Mouse (Mus musculus) heart, adult 8-10 months (tissue): ENCODE data around the gene Ctnnal1. TPM values are rescaled to one million over a fixed set of nuclear protein-coding genes. Genes with fewer than 3 reads are reported as not detected.
"Not testable (repeated sequence)": the region's sequence is repeated elsewhere in the genome, so short reads cannot be mapped to it uniquely, and the experiment has no call there.

Source experiments
- DNase-seq: peaks from one replicate; pipeline ENCODE4 v3.0.0; 2022; ENCODE audit warnings: low spot score
- total RNA-seq, 4 experiments: library from RNA; stranded (reverse); gene quantifications; 2 replicates each; pipeline ENCODE4 v1.2.4; 2022

Ctnnal1 gene
- 10 to 100 TPM; 18.1 to 47.5 (median 30.1) TPM for total RNA-seq

DNA sequence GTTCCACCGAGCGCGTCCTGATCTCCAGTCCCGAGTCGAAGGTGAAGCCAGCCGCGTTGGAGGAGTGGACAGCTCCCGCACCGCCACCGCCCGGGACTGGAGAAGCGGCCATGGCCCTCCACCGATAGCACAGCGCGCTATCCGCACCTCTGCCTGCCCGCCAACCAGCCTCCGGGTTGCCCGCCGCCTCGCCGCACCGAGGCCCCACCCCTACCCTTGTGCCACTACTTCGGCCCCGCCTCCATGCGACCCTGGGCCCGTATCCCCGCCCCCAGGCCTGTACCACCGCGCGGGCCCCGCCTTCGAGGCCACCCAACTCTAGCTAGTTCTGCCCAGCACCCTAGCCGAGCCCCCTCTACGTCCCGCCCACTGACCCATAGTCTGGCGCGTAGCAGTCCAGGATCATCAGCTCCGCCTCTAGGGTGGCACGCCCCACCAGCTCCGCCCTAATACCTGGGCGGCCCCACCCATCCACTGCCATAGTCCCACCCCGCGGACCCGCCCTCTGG, at the start of gene Ctnnal1:
Gene Ctnnal1 (minus strand): TSS at position 186 of the 509 bp plus-strand sequence.
- peak; percentile 76 for DNase-seq

DNA sequence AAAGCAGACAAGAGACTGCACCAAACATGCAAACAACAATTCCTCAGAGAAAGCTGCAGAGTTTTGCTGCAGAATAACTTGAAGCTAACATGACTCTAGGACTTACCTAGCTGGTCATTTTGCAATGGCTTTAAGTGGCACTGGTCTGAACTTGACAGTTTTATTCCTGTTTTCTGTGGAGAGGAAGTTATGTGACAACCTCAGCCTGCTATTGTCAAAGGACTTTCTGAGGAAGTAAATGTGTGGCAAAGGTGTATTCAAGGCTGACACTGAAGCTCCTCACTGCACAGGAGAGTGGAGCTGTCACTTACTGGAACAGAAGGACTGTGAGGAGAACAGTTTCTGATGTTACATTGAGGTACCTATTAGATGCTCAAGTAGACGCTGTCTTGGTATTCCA, 49.8 kb upstream of the Ctnnal1 start:
- no peak for DNase-seq

DNA sequence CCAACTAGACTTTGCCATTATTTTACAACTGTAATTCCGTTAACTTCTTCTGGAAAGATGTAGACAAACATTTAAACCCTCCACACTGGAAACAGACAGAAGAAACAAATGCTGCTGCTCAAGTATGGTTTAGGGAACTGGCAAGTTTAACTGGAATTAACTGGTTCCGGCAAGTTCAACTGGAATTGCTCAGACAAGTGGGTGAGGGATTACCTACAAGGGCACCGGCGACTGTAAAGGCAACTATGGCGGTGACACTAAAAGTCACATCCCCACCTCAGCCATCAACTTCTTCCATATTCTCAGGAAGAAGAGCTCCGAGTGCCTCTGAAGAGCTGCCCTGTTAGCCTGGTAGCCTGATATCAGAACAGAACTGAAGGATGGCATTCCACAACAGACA, 49.4 kb upstream of the Ctnnal1 start:
- DNase-seq: no peak

DNA sequence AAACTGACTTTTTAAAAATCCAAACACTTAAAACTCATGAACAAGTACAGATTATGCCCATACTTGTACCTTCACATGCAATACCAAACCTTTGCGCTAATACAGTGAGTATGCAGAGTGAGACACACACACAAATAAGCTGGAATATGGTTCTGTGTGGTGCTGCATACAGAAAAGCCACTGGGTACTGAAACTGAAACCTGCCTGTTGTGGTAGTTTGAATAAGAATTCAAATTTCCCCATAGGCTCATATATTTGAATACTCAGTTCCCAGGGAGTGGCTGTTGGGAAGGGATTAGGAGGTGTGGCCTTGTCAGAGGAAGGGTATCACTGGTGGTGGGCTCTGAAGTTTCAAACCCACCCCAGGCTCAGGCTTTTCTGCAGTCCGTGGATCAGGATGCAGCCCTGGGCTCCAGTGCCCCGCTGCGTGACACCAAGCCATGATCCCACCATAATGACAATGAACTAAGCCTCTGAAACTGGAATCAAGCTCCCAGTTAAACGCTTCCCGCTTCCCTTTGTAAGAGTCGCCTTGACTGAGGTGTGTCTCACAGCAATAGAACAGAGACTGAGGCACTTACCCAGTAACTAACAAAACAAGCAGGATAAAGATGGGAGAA, 47.5 kb upstream of the Ctnnal1 start:
- DNase-seq: no peak

DNA sequence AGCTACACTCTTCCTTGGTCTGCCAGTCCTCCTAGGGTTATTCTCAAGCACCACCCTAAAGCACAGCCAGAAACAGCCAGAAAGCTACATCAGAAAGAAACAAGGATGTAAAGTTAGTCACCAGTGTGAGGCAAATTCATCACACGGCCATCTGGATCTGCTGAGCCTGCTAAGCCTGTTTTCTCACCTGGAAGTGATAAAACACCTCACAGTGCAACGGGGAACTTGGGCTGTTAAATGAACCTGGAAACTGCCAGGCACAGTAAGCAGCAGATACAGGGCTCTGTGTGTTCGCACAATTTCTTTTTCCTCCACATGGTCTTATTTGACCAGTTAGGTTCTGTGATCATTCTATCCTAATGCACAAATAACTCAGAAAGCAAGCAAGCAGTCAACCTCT, 44.6 kb upstream of the Ctnnal1 start:
- no peak for DNase-seq

DNA sequence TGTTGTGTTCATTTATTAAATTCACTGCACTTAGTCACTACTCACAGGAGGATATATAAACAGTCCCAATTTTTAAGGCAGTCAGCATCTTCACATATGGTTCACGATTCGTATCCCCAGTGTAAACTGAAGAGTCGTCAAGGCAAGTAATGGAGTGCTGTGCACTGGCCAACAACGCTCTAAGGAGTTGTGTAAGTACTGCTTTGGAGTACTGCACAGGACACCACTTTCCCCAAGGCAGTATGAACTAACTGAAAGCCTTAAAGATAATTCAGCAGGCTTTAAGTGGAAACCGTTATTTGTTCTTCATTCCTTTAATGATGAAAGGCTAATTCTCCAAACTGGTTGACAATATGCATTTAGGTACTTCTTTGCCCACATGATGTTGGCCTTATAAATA, 42.7 kb upstream of the Ctnnal1 start:
- DNase-seq: no peak

DNA sequence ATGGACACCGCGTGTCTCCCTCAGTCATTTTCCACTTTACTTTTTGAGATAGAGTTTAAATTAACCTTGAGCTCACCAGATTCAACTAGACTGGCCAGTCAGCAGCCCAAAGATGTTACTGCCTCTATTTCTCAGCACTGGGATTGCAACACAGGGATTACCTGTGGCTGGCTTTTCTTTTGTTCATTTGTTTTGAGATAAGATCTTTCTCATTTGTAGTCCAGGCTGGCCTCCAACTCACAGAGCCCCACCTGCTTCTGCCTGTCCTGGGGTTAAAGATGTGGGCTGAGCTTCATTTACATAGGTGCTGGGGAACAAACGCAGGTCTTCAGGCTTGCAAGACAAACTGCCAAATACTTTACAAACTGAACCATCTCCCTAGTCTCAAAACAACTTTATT, 41.9 kb upstream of the Ctnnal1 start:
- no peak for DNase-seq

DNA sequence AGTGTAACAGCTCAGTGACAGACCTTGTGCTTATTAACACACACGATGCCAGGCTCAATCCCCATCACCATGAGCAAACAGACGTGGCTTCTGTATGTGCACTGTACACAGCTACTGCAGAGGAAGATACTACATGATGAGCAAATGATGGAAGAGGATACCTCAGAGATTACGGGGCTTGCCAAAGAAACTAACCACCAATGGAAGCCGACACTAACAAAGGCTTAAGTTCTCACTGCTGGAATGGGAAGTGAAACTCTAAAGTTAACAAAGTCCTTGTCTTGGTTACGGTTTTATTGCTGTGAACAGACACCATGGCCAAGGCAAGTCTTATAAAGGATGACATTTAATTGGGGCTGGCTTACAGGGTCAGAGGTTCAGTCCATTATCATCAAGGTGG, 40.5 kb upstream of the Ctnnal1 start:
- DNase-seq: no peak

DNA sequence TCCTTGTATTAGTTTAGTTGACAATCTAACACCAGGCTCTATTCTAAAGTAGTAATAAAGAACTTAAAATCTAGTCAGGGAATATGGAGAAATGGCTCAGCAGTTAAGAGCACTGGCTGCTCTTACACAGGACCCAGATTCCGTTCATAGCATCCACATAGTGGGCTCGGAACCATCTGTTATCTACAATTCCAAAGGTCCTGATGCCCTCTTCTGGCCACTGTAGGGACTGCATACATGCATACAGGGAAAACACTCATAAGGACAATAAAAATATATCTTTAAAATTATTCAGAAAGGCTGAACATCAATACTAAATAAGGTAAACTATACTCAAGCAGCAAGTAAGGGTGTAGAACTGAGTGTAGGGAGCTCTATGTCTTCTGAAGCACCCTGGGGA, 36.7 kb upstream of the Ctnnal1 start:
- no peak for DNase-seq

DNA sequence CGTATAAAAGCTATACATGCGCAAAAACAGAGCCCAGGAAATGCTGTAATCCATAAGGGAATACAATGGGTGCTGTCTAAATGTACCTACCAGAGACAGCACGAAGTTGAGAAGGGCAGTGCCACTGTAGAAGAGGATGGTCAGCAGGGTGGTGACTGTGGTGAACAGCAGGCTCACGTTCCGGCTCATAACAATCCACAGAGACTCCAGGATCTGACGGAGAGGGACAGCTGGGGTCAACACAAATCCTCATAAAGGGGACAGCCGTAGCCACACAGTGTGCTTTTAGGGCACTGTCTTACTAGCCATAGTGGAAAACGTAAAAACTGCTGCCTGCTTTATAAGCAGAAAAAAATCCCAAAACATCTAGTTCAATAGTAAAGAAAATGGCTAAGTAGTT, 34.2 kb upstream of the Ctnnal1 start:
- DNase-seq: no peak

DNA sequence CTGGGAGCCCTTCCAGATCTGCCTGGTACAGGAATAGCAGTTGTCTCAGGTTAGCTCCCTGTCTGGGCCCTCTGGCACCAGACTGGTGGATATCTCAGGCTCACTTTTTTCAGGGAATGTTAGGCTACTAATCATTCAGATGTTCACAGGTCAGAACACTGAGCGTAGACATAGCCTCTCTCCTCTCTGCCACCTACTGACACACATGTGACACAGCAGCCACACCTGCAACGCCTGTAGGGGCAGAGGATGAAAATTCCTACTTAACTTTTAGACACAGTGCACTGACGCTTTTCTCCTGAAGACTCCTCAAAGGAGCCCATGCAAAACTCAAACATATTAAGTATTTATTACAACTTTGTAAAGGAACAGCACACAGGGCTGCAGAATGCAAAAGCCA, 32.5 kb upstream of the Ctnnal1 start:
- no peak for DNase-seq

DNA sequence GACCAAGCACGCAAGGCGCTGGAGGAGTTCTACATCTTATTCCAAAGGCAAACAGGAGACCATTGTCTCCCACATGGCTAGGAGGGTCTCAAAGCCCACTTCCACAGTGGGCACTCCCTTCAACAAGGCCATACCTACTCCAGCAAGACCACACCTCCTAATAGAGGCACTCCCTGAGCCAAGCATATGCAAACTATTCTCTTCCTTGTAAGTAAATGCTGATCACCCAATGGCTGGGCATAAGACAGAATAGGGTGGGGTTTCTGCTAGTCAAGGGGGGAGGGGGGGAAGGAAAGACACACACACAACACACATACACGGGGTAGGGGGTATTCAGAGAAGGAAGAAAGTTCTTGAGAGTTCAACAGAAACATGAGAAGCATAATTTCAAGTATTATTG, 29.2 kb upstream of the Ctnnal1 start:
- DNase-seq: no peak

DNA sequence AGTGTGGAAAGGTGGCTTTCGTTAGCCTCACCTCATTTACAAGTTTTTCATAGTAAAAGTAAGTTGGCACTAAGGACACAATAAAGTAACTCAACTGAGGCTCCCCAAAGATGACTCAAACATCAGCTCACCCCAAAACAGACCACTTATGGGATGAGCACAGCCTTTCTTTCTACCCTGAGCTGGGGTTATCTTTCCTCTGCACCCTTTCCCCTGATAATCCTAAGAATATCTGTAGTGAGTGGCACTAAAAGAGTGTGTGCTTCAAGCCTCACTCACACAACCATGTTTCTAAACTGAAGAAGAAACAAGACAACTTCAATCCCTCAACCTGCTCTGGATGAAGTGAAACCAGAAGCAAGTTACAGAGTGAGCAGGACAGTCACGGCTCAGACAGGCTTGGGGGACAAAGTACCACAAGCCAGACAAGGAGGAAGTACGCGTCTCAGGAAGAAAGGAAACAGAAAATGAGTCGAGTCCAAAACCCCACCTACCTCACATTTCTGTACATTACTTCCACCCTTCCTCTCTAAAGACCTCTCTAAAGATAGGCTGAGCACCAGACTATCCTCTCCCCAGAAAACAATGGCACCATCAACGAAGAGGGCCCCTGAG, 27.6 kb upstream of the Ctnnal1 start:
- DNase-seq: no peak

DNA sequence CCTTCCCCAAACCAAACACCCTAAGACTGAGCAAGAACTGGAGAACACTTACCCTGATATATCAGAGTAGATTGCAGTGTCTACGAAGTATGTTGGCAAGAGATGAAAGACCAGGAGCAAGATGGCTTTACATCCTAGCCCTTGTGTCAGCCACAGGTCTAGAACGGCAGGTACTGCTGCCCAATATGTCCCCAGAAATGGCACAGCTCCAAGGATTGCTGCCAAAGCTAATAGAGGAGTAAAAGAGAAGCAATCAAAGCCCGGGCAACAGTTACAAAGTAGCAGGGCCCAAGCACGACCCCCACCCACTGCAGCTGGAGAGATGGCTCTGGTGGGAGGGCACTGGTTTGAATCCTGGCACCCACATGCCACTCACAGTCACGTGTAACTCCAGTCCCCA, 23.5 kb upstream of the Ctnnal1 start:
- DNase-seq: no peak

DNA sequence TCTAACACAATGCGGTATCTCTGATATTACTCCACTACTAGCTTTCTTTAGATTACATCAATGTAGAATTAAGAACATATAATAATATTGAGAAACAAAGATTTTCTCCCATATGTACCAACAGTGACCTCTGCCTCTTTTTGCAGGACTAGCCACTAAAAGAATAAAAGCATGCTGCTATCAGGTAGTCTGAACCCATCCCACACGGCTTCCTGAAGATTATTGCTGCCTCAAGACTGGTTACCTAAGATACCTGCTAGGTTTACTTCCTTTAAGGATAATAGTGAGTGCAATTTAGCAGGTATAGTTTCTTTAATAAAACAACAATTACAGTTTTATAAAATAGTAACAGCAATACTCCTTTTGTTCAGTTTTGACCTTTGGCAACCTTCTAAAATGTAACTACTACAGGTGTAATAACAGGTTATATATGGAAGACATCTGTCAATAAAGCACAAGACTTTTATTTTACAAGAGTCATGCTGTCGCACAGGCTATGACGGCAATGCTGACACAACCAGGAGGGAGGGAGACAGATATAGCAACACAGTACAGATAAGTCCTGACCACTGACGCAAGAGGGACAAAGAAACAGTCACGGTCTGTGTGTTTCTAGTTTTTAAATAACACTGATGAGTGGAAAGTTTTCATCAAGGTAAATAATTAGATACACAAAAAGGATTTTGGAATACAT, 21.4 kb upstream of the Ctnnal1 start:
- peak; percentile 16 for DNase-seq

DNA sequence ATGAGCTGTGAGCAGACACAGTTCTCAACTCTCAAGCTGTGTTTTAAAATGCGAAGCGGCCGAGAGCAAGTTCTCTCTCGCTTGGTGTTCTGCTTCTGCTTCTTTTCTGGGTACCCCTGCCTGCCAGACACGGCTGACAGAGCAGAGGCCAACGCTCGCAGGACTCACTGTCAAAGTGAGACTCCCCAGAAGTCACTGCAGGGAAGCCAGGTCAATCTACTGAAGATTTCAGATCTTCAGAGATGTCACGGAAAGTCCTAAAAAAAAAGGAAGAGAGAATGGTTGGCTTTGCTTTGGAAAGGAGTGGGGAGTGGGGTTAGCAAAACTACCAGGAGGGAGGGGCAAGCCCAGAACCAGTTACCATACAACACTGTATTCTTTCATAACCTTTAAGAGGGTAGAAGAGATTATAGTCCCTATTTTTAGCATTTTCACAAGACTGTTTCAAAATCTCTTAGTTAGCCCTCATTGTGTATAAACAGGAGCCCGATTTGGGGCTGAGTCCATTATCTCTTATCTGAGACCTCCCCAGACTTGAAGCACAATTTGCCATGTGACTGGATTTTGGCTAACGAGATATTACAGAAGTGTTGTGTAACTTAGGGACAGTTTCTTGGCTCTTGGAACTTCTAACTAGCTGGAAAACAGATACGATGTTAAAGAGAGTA, 15.2 kb upstream of the Ctnnal1 start:
- peak; percentile 56 for DNase-seq

DNA sequence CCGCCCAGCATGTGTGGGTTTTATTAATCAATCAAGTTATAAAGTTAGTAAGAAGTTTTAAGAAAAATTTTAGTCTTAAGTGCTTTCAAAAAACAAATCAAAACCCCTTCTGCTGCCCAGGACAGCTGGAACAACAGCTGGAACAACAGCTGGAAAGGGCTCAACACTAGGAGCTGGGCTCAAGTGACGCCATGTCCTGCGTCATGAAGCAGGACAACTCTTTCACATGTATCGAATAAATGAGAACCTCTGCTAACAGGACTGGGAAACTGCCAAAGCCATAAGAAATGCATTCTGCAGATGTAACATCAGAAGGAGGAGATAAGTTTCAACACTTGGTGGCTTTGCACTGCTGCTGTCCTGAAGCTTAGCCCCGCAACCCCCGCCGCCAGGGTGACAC, 14.0 kb upstream of the Ctnnal1 start:
- no peak for DNase-seq

DNA sequence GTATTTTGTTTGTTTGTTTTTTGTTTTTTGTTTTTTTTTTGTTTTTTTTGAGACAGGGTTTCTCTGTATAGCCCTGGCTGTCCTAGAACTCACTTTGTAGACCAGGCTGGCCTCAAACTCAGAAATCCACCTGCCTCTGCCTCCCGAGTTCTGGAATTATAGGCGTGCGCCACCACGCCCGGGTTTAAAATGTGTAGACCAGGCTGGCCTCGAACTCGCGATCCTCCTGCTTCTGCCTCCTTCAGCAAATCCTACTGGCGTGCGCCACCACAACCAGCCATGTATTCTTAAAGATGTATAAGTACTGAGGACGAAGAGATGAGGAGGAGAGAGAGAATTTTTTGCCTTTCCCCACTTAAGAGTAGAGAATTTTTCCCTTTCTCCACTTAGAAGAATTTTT, 5.6 kb upstream of the Ctnnal1 start:
- DNase-seq: not testable (repeated sequence)

DNA sequence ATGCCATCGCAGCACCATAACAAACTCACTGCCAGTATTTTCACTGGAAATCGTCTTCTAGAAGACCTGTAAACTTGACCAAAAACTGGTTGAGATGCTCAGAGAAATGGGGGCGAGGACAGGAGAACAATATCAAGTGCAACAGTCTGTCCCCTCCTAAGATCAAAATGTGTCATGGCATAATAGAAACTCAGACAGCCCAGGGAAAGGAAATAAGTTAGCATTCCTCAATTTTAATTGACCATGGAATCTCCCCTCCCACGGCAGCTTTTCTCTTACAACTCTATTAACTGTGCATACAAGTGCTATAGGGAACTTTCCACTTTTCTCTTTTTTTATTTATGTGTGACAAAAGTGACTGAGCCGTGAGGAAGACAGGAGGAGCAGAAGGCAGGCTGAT, 2.8 kb upstream of the Ctnnal1 start:
- DNase-seq: no peak

DNA sequence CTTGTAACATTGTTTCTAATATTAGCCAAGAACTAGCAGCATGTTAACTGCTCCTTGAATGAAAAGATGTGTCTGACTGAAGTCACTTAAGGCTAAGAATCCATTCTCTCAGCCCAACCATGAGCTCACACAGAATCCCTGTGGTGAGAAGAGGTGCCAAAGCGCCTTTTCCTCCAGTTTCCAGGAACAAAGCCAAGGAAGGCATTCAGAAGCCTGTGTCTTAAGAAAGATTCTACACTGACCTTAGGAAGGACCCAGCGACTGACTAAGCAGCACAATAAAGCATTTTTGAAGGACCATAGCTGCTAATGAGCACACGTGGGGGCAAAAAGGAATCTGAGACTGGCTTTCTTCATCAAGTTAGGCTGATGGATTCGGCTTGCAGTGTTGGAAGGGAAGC, 983 bp upstream of the Ctnnal1 start:
- peak; percentile 31 for DNase-seq

DNA sequence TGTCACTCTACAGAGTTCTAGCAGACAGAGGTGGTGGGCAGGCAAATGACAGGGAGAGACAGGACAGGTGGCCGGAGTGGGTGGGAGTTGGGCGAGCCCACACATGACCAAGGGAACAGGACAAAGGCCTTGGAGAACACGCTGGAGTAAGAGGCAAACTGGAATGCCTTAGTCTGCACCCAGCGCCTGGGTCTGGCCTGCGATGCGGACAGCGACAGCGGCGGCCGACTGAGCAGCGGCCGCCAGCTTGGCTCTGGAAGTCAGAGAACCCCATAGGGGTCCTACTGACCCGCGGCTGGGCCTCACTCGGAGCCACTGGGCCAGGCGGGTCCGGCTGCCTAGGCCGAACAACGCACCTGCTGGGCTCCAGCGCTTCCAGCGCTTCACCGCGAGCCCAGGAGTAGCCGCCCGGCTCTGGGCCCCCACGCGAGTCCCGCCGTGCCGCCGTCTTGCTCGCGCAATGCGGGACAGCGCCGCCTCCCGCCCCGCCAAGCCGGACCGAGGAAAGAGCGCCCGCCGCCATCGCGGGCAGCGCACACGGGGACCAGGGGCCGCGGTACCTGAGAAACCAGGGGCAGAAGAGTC, 479 bp downstream of the Ctnnal1 start:
- no peak for DNase-seq

DNA sequence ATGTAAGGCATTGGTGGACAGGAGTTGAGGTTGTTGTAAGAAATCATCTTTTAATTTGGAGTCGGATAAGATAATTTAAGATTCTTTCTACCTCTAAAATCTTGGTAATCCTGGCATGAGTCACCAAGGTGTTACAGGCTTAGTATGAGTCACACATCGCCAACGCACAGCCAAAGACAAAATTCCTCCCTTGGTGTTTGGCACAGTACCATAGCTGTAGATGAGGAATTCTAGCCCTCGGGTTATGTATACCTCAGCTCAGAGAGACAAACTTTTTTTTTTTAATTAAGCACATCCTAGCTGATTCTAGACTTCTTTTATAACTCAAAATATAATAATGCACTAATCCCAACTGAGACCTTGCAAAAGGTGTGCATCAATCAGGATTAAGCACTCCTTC, 972 bp downstream of the Ctnnal1 start:
- DNase-seq: no peak
